Mouse (Mus musculus) intestine, embryonic 14.5 days (tissue): ENCODE data around the gene Cyp27b1. TPM values are rescaled to one million over a fixed set of nuclear protein-coding genes. Genes with fewer than 3 reads are reported as not detected.
A peak's percentile ranks its signal among the peaks of the same experiment; 100 is the strongest.

Experiments
- ATAC-seq: fragments of 200-750 bp; cut with Nextera tagmentation; replicated peaks from 2 replicates; pipeline ENCODE4 v1.8.0; 2017; ENCODE audit warnings: low read depth, moderate number of reproducible peaks, moderate TSS enrichment, moderate library complexity; ENCODE audit not compliant: low FRiP score, low TSS enrichment
- DNase-seq: peaks from one replicate; pipeline ENCODE4 v3.0.0-alpha.2; 2018; ENCODE audit warnings: low spot score
- H3K27ac ChIP-seq: fragments of 300-500 bp; sonication (generic); 2 replicates; pipeline ENCODE4 v1.5.1; 2014; ENCODE audit warnings: low read depth, mild to moderate bottlenecking, control low read depth
- H3K27me3 ChIP-seq: fragments of 300-500 bp; sonication (generic); replicated peaks from 2 replicates; pipeline ENCODE4 v1.6.1; 2014; ENCODE audit warnings: low read length, control low read depth; ENCODE audit not compliant: control insufficient read depth, insufficient read depth
- H3K36me3 ChIP-seq: fragments of 300-500 bp; sonication (generic); 2 replicates; pipeline ENCODE4 v1.6.1; 2014; ENCODE audit warnings: low read length, control low read depth; ENCODE audit not compliant: control insufficient read depth, insufficient read depth
- H3K4me1 ChIP-seq: fragments of 300-500 bp; sonication (generic); replicated peaks from 2 replicates; pipeline ENCODE4 v1.6.1; 2014; ENCODE audit warnings: low read length, control low read depth, mixed read lengths; ENCODE audit not compliant: control insufficient read depth, insufficient read depth
- H3K4me2 ChIP-seq: fragments of 300-500 bp; sonication (generic); 2 replicates; pipeline ENCODE4 v1.6.1; 2014; ENCODE audit warnings: low read length
- H3K4me3 ChIP-seq: fragments of 300-500 bp; sonication (generic); 2 replicates; pipeline ENCODE4 v1.5.1; 2014; ENCODE audit warnings: low read depth, low read length, control low read depth, mixed read lengths
- H3K9ac ChIP-seq: fragments of 300-500 bp; sonication (generic); 2 replicates; pipeline ENCODE4 v1.6.1; 2014; ENCODE audit warnings: mild to moderate bottlenecking, low read length
- H3K9me3 ChIP-seq: fragments of 300-500 bp; sonication (generic); 2 replicates; pipeline ENCODE4 v1.6.1; 2016; ENCODE audit warnings: low read length, control low read depth; ENCODE audit not compliant: control insufficient read depth
- WGBS: fragments of 180-500 bp; shearing (Covaris S2); extraction: QIAGEN DNeasy Blood & Tissue Kit; methylation state at CpG from one replicate; pipeline ENCODE4 v1.1.7; 2014; 5-methylcytosine and 5-hydroxymethylcytosine counted together
- polyA plus RNA-seq: library from polyadenylated mRNA; unstranded; fragments of >200 nt; fragmentation: Nextera tagmentation; extraction: Ambion mirVana; gene quantifications from 2 replicates; pipeline ENCODE4 v1.2.1, GENCODE M21; 2014

The Cyp27b1 gene
- polyA plus RNA-seq, 1 experiment from 2014 or later = 0.15 TPM

GRCm38 (mm10) chr10:127063239-127063872 lies 15.3 kb downstream of the Cyp27b1 start, which contains the start of gene Cdk4:
Cdk4 (plus strand) TSS chr10:127063534.
- Histone ChIP-seq H3K4me2 (peak within 1 kb of the TSS; percentile 85), H3K4me1 (peaks cover 22% of the 10 kb centered on the region), H3K27ac (peak within 1 kb of the TSS; percentile 89), H3K36me3 (peaks cover 39% of the 10 kb centered on the region), H3K4me3 (peak within 1 kb of the TSS; percentile 93), H3K9me3 (no peaks in the 10 kb centered on the region), H3K9ac (peak within 1 kb of the TSS; percentile 97), H3K27me3 (0 out of 2 replicates have a peak, but pooled peaks cover 3% of the 10 kb centered on the region)
- DNase-seq (peak; percentile 98), ATAC-seq (peak; percentile 91)
- under 1% methylated on average over 46 of the region's 46 CpGs for WGBS

GRCm38 (mm10) chr10:127063913-127064870 lies 16.1 kb downstream of the Cyp27b1 start:
- 0 out of 2 replicates have a peak, but pooled peaks cover 3% of the 10 kb centered on the region for H3K27me3 ChIP-seq
- H3K9ac ChIP-seq = peak overlapping the region; percentile 97
- peaks cover 45% of the 10 kb centered on the region for H3K36me3 ChIP-seq
- DNase-seq (peak; percentile 77), ATAC-seq (no peak; the same call in 1 of the 2 replicates)
- peak overlapping the region; percentile 89 for H3K27ac ChIP-seq
- H3K4me1 ChIP-seq = peaks cover 22% of the 10 kb centered on the region
- peak overlapping the region; percentile 85 for H3K4me2 ChIP-seq
- peak overlapping the region; percentile 93 for H3K4me3 ChIP-seq
- 11% methylated on average over 37 of the region's 37 CpGs for WGBS
- no peaks in the 10 kb centered on the region for H3K9me3 ChIP-seq

GRCm38 (mm10) chr10:127065981-127066380 lies 17.9 kb downstream of the Cyp27b1 start:
- Histone ChIP-seq H3K27me3 (no peaks in the 10 kb centered on the region), H3K36me3 (peaks cover 45% of the 10 kb centered on the region), H3K4me1 (peaks cover 25% of the 10 kb centered on the region), H3K27ac (no peak overlapping the region), H3K9me3 (no peaks in the 10 kb centered on the region), H3K4me3 (no peak overlapping the region), H3K4me2 (no peak overlapping the region), H3K9ac (no peak overlapping the region)
- no peak for ATAC-seq
- DNase-seq = no peak
- WGBS = 72% methylated on average over 9 of the region's 9 CpGs

GRCm38 (mm10) chr10:127066519-127067018 lies 18.5 kb downstream of the Cyp27b1 start:
- Histone ChIP-seq H3K9ac (no peak overlapping the region), H3K4me2 (no peak overlapping the region), H3K36me3 (peaks cover 45% of the 10 kb centered on the region), H3K4me1 (peaks cover 30% of the 10 kb centered on the region), H3K27ac (no peak overlapping the region), H3K27me3 (no peaks in the 10 kb centered on the region), H3K9me3 (no peaks in the 10 kb centered on the region), H3K4me3 (no peak overlapping the region)
- ATAC-seq = no peak
- WGBS = 89% methylated on average over 14 of the region's 14 CpGs
- DNase-seq = no peak

GRCm38 (mm10) chr10:127068360-127069038 lies 20.4 kb downstream of the Cyp27b1 start:
- H3K9me3 ChIP-seq = no peaks in the 10 kb centered on the region
- no peak for ATAC-seq
- peak overlapping the region; percentile 77 for H3K9ac ChIP-seq
- 74% methylated on average over 9 of the region's 9 CpGs for WGBS
- peak overlapping the region; percentile 79 for H3K4me3 ChIP-seq
- H3K27me3 ChIP-seq = no peaks in the 10 kb centered on the region
- peaks cover 22% of the 10 kb centered on the region for H3K4me1 ChIP-seq
- peak overlapping the region; percentile 90 for H3K4me2 ChIP-seq
- H3K36me3 ChIP-seq = peaks cover 45% of the 10 kb centered on the region
- DNase-seq = no peak
- peak overlapping the region; percentile 89 for H3K27ac ChIP-seq

DNA sequence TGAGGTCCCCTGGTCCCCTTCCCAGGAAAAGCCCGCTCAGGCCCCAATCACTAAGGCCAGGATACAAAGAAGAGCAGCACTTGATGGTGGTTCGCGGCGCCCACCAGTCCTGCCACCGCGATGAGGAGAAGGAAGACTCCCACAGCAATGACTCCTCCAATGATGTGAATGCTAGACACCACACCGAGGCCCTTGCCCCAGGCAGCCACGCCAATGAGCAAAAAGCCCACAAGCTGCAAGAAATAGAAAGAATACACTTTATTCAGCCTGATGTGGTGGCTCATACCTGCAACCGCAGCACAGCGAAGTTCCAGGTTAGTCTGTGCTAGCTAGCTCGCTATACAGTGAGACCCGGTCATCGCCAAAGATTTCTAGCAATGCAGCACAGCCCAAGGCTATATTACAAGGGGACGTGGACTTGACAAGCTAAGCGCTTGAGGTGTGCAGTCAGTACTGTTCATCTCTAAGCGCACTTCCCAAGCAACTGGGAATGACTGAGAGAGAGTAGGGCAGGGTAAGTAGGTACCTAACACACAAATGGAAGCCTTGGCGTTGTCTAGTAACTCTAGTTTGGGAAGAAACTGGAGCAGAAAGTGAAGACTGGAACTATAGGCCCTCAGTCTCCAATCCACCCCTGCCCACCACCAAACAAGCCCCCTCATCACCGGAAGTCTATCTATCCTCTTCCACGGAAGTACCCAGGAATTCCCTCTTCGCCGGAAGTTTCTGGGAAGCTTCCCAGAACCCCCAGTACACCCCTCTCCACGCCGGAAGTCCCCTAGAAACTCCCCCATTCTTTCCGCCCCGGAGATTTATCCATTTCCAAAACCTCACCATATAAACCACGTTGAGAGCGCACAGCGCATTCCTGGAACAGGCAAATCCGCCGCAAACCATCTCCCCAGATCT lies 21.5 kb downstream of the Cyp27b1 start:
- peak overlapping the region; percentile 79 for H3K4me3 ChIP-seq
- H3K27ac ChIP-seq = peak overlapping the region; percentile 89
- DNase-seq (peak; percentile 86), ATAC-seq (peak; percentile 41)
- H3K9me3 ChIP-seq = no peaks in the 10 kb centered on the region
- no peaks in the 10 kb centered on the region for H3K27me3 ChIP-seq
- H3K36me3 ChIP-seq = peaks cover 44% of the 10 kb centered on the region
- H3K4me1 ChIP-seq = peaks cover 22% of the 10 kb centered on the region
- 6% methylated on average over 30 of the region's 30 CpGs for WGBS
- peak overlapping the region; percentile 77 for H3K9ac ChIP-seq
- H3K4me2 ChIP-seq = peak overlapping the region; percentile 90

DNA sequence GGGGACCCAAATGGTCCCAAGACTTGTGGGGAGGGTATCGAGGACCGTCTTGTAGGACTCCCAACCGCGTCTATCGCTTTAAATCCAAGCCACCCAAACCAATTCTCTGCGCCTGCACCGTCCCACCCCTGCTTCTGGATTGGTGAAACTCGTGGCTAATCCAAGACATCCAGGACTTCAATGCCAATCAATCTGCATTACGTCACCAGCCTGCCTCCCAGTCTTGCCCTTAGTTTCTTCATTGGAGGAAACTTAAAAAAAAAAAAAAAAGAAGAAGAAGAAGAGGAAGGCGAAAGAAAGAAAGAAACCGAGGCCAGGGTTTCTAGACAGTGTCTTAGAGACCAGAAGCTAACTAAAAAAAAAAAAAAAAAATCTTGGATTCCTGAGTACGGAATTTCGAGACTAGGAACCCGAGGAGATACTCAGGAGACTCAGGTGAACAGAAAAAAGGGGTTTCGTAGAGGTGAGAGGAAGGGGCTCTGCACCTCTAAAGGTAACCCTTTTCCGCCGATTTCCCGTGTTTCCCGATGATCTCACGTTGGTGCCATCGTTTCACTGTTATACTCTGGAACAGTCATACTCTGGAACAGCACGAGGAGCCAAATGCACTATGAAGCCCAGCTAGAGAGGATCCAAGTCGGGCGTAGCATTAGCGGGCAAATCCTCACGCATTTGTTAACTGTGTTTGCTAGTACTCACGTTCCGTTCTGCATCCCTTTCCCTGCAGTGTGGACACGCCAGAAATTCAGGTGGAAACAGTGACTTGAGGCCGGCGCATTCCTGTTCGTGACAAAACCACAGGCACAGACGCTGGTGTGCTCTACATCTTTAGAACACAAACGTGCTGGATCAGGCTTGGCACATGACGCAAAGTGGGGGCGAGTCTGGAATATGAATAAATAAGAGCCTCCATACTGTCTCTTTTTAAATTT lies 22.4 kb downstream of the Cyp27b1 start, which contains the start of gene Tspan31:
Tspan31 (minus strand) TSS at position 75 of the 932 bp plus-strand sequence.
- peak; percentile 87 for ATAC-seq
- WGBS = 2% methylated on average over 36 of the region's 36 CpGs
- H3K9me3 ChIP-seq = no peaks in the 10 kb centered on the region
- peak within 1 kb of the TSS; percentile 90 for H3K4me2 ChIP-seq
- peak within 1 kb of the TSS; percentile 89 for H3K27ac ChIP-seq
- peak within 1 kb of the TSS; percentile 77 for H3K9ac ChIP-seq
- H3K4me1 ChIP-seq = peaks cover 15% of the 10 kb centered on the region
- H3K36me3 ChIP-seq = peaks cover 35% of the 10 kb centered on the region
- H3K27me3 ChIP-seq = peaks cover 2% of the 10 kb centered on the region; the same call in 1 of the 2 replicates
- DNase-seq = peak; percentile 67
- H3K4me3 ChIP-seq = peak within 1 kb of the TSS; percentile 79
